Mouse (Mus musculus) hindbrain, embryonic 11.5 days (tissue): ENCODE results near the gene Cpne6. TPM values are rescaled to one million over a fixed set of nuclear protein-coding genes. Genes with fewer than 3 reads are reported as not detected.

ENCODE experiments used
- ATAC-seq: fragments of 200-750 bp; cut with Nextera tagmentation; 2 replicates; pipeline ENCODE4 v1.8.0; 2017; ENCODE audit warnings: mild to moderate bottlenecking, moderate TSS enrichment, moderate library complexity; ENCODE audit not compliant: low FRiP score
- DNase-seq: peaks from one replicate; pipeline ENCODE4 v3.0.0-alpha.2; 2015; ENCODE audit warnings: low spot score
- H3K27ac ChIP-seq: fragments of 300-500 bp; sonication (generic); 2 replicates; pipeline ENCODE4 v1.5.1; 2014; ENCODE audit warnings: mild to moderate bottlenecking, low read depth, low read length
- H3K27me3 ChIP-seq: fragments of 300-500 bp; sonication (generic); 2 replicates; pipeline ENCODE4 v1.6.1; 2014; ENCODE audit warnings: mild to moderate bottlenecking, low read length, moderate library complexity, mixed read lengths; ENCODE audit not compliant: control insufficient read depth, insufficient read depth
- H3K36me3 ChIP-seq: fragments of 300-500 bp; sonication (generic); 2 replicates; pipeline ENCODE4 v1.6.1; 2014; ENCODE audit warnings: mild to moderate bottlenecking, low read length, moderate library complexity, mixed read lengths; ENCODE audit not compliant: control insufficient read depth, insufficient read depth
- H3K4me1 ChIP-seq: fragments of 300-500 bp; sonication (generic); replicated peaks from 2 replicates; pipeline ENCODE4 v1.6.1; 2014; ENCODE audit warnings: low read length, mixed read lengths; ENCODE audit not compliant: control insufficient read depth, insufficient read depth
- H3K4me2 ChIP-seq: fragments of 300-500 bp; sonication (generic); replicated peaks from 2 replicates; pipeline ENCODE4 v1.6.1; 2014; ENCODE audit warnings: mild to moderate bottlenecking, low read depth, low read length
- H3K4me3 ChIP-seq: fragments of 300-500 bp; sonication (generic); 2 replicates; pipeline ENCODE4 v1.5.1; 2014; ENCODE audit warnings: low read depth, low read length
- H3K9ac ChIP-seq: fragments of 300-500 bp; sonication (generic); 2 replicates; pipeline ENCODE4 v1.6.1; 2014; ENCODE audit warnings: low read depth, low read length
- H3K9me3 ChIP-seq: fragments of 300-500 bp; sonication (generic); 2 replicates; pipeline ENCODE4 v1.6.1; 2016; ENCODE audit warnings: low read length; ENCODE audit not compliant: control insufficient read depth
- WGBS: fragments of 180-500 bp; shearing (Covaris S2); extraction: QIAGEN DNeasy Blood & Tissue Kit; methylation state at CpG from one replicate; pipeline ENCODE4 v1.1.7; 2014; 5-methylcytosine and 5-hydroxymethylcytosine counted together
- polyA plus RNA-seq: library from polyadenylated mRNA; unstranded; fragments of >200 nt; fragmentation: Nextera tagmentation; extraction: Ambion mirVana; gene quantifications from 2 replicates; pipeline ENCODE4 v1.2.1, GENCODE M21; 2014

Gene Cpne6
- polyA plus RNA-seq, 1 experiment from 2014 or later: 1.3 TPM

- Histone ChIP-seq H3K27me3 (no peaks in the 10 kb centered on the region), H3K9ac (no peak overlapping the region), H3K4me2 (no peak overlapping the region), H3K27ac (no peak overlapping the region), H3K4me3 (no peak overlapping the region), H3K9me3 (no peaks in the 10 kb centered on the region), H3K4me1 (no peaks in the 10 kb centered on the region), H3K36me3 (no peaks in the 10 kb centered on the region)
- no peak for ATAC-seq
- 15% methylated on average over 3 of the region's 3 CpGs for WGBS
- peak; percentile 48 for DNase-seq
These were observed 17.7 kb downstream of the Cpne6 start for GRCm38 (mm10) chr14:55527940-55528339.

- H3K27me3 ChIP-seq: no peaks in the 10 kb centered on the region
- H3K4me3 ChIP-seq: no peak overlapping the region
- no peak for ATAC-seq
- H3K4me2 ChIP-seq: no peak overlapping the region
- H3K36me3 ChIP-seq: no peaks in the 10 kb centered on the region
- DNase-seq: peak; percentile 60
- H3K9ac ChIP-seq: no peak overlapping the region
- no peaks in the 10 kb centered on the region for H3K9me3 ChIP-seq
- H3K4me1 ChIP-seq: no peaks in the 10 kb centered on the region
- no peak overlapping the region for H3K27ac ChIP-seq
- 56% methylated on average over 6 of the region's 6 CpGs for WGBS
These were observed 26.0 kb downstream of the Cpne6 start for GRCm38 (mm10) chr14:55536116-55536745.

- Histone ChIP-seq H3K36me3 (0 out of 2 replicates have a peak, but pooled peaks cover 2% of the 10 kb centered on the region), H3K4me2 (peak within 1 kb of the TSS; percentile 58), H3K27me3 (no peaks in the 10 kb centered on the region), H3K9ac (peak within 1 kb of the TSS; percentile 52), H3K9me3 (no peaks in the 10 kb centered on the region), H3K4me3 (peak within 1 kb of the TSS; percentile 42), H3K27ac (peak within 1 kb of the TSS; percentile 17; the same call in 1 of the 2 replicates), H3K4me1 (no peaks in the 10 kb centered on the region)
- WGBS: under 1% methylated on average over 31 of the region's 32 CpGs
- ATAC-seq (peak; percentile 86), DNase-seq (peak; percentile 76)
These were observed 30.0 kb downstream of the Cpne6 start, which contains the start of gene Pck2 for GRCm38 (mm10) chr14:55540067-55540786. TSS of gene Pck2 (plus strand) at chr14:55540266.

- Histone ChIP-seq H3K4me2 (peak overlapping the region; percentile 58), H3K4me3 (peak overlapping the region; percentile 42), H3K4me1 (no peaks in the 10 kb centered on the region), H3K9me3 (no peaks in the 10 kb centered on the region), H3K36me3 (0 out of 2 replicates have a peak, but pooled peaks cover 2% of the 10 kb centered on the region), H3K9ac (peak overlapping the region; percentile 52), H3K27me3 (no peaks in the 10 kb centered on the region), H3K27ac (peak overlapping the region; percentile 17; the same call in 1 of the 2 replicates)
- WGBS: 12% methylated on average over 9 of the region's 10 CpGs
- peak; percentile 71 for DNase-seq
- ATAC-seq: peak; percentile 41; the same call in 1 of the 2 replicates
These were observed 30.6 kb downstream of the Cpne6 start for GRCm38 (mm10) chr14:55540787-55541321.

GRCm38 (mm10) chr14:55542268-55542667 is 32.0 kb downstream of the Cpne6 start:
- Histone ChIP-seq H3K4me2 (no peak overlapping the region), H3K9me3 (no peaks in the 10 kb centered on the region), H3K4me1 (no peaks in the 10 kb centered on the region), H3K27me3 (no peaks in the 10 kb centered on the region), H3K4me3 (no peak overlapping the region), H3K36me3 (0 out of 2 replicates have a peak, but pooled peaks cover 2% of the 10 kb centered on the region), H3K27ac (no peak overlapping the region), H3K9ac (no peak overlapping the region)
- WGBS: 96% methylated on average over 12 of the region's 12 CpGs
- no peak for ATAC-seq
- no peak for DNase-seq

- Histone ChIP-seq H3K4me2 (no peak overlapping the region), H3K36me3 (0 out of 2 replicates have a peak, but pooled peaks cover 4% of the 10 kb centered on the region), H3K9ac (no peak overlapping the region), H3K27ac (no peak overlapping the region), H3K9me3 (no peaks in the 10 kb centered on the region), H3K4me3 (no peak overlapping the region), H3K4me1 (no peaks in the 10 kb centered on the region), H3K27me3 (no peaks in the 10 kb centered on the region)
- DNase-seq (no peak), ATAC-seq (no peak)
- WGBS: 86% methylated on average over 9 of the region's 9 CpGs
These were observed 34.1 kb downstream of the Cpne6 start for GRCm38 (mm10) chr14:55544334-55544733.

GRCm38 (mm10) chr14:55550191-55550590 is 39.9 kb downstream of the Cpne6 start:
- H3K9ac ChIP-seq: no peak overlapping the region
- ATAC-seq (no peak), DNase-seq (no peak)
- no peaks in the 10 kb centered on the region for H3K4me1 ChIP-seq
- H3K36me3 ChIP-seq: 0 out of 2 replicates have a peak, but pooled peaks cover 2% of the 10 kb centered on the region
- H3K4me3 ChIP-seq: no peak overlapping the region
- no peaks in the 10 kb centered on the region for H3K9me3 ChIP-seq
- no peak overlapping the region for H3K27ac ChIP-seq
- 88% methylated on average over 6 of the region's 6 CpGs for WGBS
- H3K4me2 ChIP-seq: no peak overlapping the region
- no peaks in the 10 kb centered on the region for H3K27me3 ChIP-seq

- ATAC-seq: no peak
These were observed 41.1 kb downstream of the Cpne6 start for GRCm38 (mm10) chr14:55551347-55551746.

More at GRCm38 (mm10) chr14:55551347-55551746, 41.1 kb downstream of the Cpne6 start:
- DNase-seq: no peak
- H3K4me2 ChIP-seq: no peak overlapping the region
- no peak overlapping the region for H3K4me3 ChIP-seq
- H3K9me3 ChIP-seq: no peaks in the 10 kb centered on the region
- WGBS: 67% methylated on average over 5 of the region's 5 CpGs
- 0 out of 2 replicates have a peak, but pooled peaks cover 2% of the 10 kb centered on the region for H3K36me3 ChIP-seq
- no peak overlapping the region for H3K9ac ChIP-seq
- no peaks in the 10 kb centered on the region for H3K27me3 ChIP-seq
- no peaks in the 10 kb centered on the region for H3K4me1 ChIP-seq
- no peak overlapping the region for H3K27ac ChIP-seq
